Mouse (Mus musculus): ENCODE results near the gene Gadd45gip1. TPM values are rescaled to one million over a fixed set of nuclear protein-coding genes. Genes with fewer than 3 reads are reported as not detected.

The Gadd45gip1 gene
- polyA plus RNA-seq (2012; rRNA removed) = 24.2 and 41.0 TPM in 2 replicates

DNA sequence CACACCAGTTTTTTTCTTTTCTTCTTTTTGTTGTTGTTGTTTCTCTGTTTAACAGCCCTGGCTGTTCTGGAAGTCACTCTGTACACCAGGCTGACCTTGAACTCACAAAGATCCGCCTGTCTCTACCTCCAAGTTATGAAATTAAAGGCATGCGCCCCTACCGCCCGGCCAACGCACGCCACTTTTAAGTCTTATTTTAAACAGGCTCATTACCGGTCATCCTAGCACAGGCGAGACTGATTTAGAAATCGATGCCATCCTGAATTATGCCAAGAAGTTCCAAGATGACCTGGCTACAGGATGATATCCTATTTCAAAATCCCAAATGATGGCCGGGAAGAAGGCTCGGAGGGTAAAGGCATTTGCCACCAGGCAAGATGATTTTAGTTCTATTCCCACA, at the start of gene Gadd45gip1:
Gene Gadd45gip1 (plus strand): TSS at position 33 of the 400 bp plus-strand sequence.
- Histone ChIP-seq H3K27me3 (replicated peaks; ENCODE audit: control insufficient read depth, insufficient read depth, low read length) (no peaks in the 10 kb centered on the region), H3K4me1 (ENCODE audit: control insufficient read depth, insufficient read depth, low read length) (peaks cover 7% of the 10 kb centered on the region; the same call in 1 of the 2 replicates), H3K4me3 (ENCODE audit: insufficient read depth, low read depth, low read length) (peak within 1 kb of the TSS; percentile 100), H3K27ac (ENCODE audit: insufficient read depth, low read depth, low read length) (peak within 1 kb of the TSS; percentile 89), H3K36me3 (ENCODE audit: control insufficient read depth, insufficient read depth, low read length) (no peaks in the 10 kb centered on the region; the same call in 1 of the 2 replicates)
- 65% methylated on average over 11 of the region's 11 CpGs for WGBS
- TF ChIP-seq POLR2A (IDR thresholded peaks at IDR 0.05; ENCODE audit: low read depth, low read length) (no peak), CTCF (conservative IDR thresholded peaks at IDR 0.05; ENCODE audit: insufficient read depth, insufficient read length, low read depth, low read length) (0 out of 2 replicates have a peak, but pooled peaks have one; percentile 25)
- DNase-seq = peak; percentile 36

GRCm38 (mm10) chr8:84781686-84782505, 49.4 kb upstream of the Gadd45gip1 start:
- H3K4me3 ChIP-seq (ENCODE audit: insufficient read depth, low read depth, low read length) = no peak overlapping the region
- no peak overlapping the region for H3K27ac ChIP-seq (ENCODE audit: insufficient read depth, low read depth, low read length)
- no peak for DNase-seq
- peaks cover 10% of the 10 kb centered on the region; the same call in 1 of the 2 replicates for H3K4me1 ChIP-seq (ENCODE audit: control insufficient read depth, insufficient read depth, low read length)
- no peaks in the 10 kb centered on the region for H3K36me3 ChIP-seq (ENCODE audit: control insufficient read depth, insufficient read depth, low read length)
- TF ChIP-seq POLR2A (IDR thresholded peaks at IDR 0.05; ENCODE audit: low read depth, low read length) (no peak), CTCF (conservative IDR thresholded peaks at IDR 0.05; ENCODE audit: insufficient read depth, insufficient read length, low read depth, low read length) (no peak)
- 58% methylated on average over 5 of the region's 5 CpGs for WGBS
- no peaks in the 10 kb centered on the region for H3K27me3 ChIP-seq (replicated peaks; ENCODE audit: control insufficient read depth, insufficient read depth, low read length)

- WGBS = 68% methylated on average over 10 of the region's 10 CpGs
- Histone ChIP-seq H3K4me3 (ENCODE audit: insufficient read depth, low read depth, low read length) (no peak overlapping the region), H3K27me3 (replicated peaks; ENCODE audit: control insufficient read depth, insufficient read depth, low read length) (no peaks in the 10 kb centered on the region), H3K27ac (ENCODE audit: insufficient read depth, low read depth, low read length) (no peak overlapping the region), H3K36me3 (ENCODE audit: control insufficient read depth, insufficient read depth, low read length) (no peaks in the 10 kb centered on the region), H3K4me1 (ENCODE audit: control insufficient read depth, insufficient read depth, low read length) (peaks cover 10% of the 10 kb centered on the region; the same call in 1 of the 2 replicates)
- TF ChIP-seq CTCF (conservative IDR thresholded peaks at IDR 0.05; ENCODE audit: insufficient read depth, insufficient read length, low read depth, low read length) (no peak), POLR2A (IDR thresholded peaks at IDR 0.05; ENCODE audit: low read depth, low read length) (no peak)
- DNase-seq = no peak
These were observed 48.6 kb upstream of the Gadd45gip1 start for GRCm38 (mm10) chr8:84782680-84783079.

GRCm38 (mm10) chr8:84783198-84783918, 48.0 kb upstream of the Gadd45gip1 start:
- 68% methylated on average over 11 of the region's 11 CpGs for WGBS
- no peaks in the 10 kb centered on the region for H3K27me3 ChIP-seq (replicated peaks; ENCODE audit: control insufficient read depth, insufficient read depth, low read length)
- no peak for TF ChIP-seq CTCF (conservative IDR thresholded peaks at IDR 0.05; ENCODE audit: insufficient read depth, insufficient read length, low read depth, low read length)
- TF ChIP-seq POLR2A (IDR thresholded peaks at IDR 0.05; ENCODE audit: low read depth, low read length) = no peak
- H3K4me1 ChIP-seq (ENCODE audit: control insufficient read depth, insufficient read depth, low read length) = peaks cover 13% of the 10 kb centered on the region; the same call in 1 of the 2 replicates
- no peak overlapping the region for H3K27ac ChIP-seq (ENCODE audit: insufficient read depth, low read depth, low read length)
- no peak for DNase-seq
- H3K36me3 ChIP-seq (ENCODE audit: control insufficient read depth, insufficient read depth, low read length) = no peaks in the 10 kb centered on the region
- H3K4me3 ChIP-seq (ENCODE audit: insufficient read depth, low read depth, low read length) = no peak overlapping the region

DNA sequence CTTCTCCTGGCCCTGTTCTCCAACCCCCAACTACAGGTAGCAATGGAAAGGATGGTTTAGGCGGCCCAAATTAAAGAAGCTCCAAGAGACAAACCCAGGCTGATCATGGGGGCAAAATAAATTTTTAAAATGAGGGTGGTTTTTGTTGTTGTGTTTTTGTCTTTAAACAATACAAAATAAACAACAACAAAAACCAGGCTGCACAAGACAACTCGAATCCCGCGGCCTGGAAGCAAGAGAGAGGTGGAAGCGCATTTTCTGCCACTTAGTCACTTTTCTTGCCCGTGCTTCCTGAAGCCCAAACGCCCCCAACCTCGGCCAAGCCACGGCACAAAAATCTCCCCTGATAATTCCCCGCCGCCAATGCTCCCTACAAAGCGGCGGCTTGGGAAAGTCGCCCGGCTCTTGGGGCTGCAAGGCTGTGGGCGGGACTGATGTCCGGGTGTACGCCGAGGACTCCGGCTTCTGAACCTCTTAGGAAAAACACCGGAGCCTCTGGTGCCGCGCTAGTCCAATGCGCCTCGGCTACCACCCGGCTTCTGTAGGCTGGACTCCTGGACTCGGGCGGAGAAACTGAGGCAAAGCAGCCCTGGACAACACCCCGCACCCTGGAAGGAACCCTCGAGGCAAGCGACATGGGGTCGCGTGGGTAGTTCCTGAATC, 47.3 kb upstream of the Gadd45gip1 start:
- Histone ChIP-seq H3K36me3 (ENCODE audit: control insufficient read depth, insufficient read depth, low read length) (no peaks in the 10 kb centered on the region), H3K4me3 (ENCODE audit: insufficient read depth, low read depth, low read length) (no peak overlapping the region), H3K27me3 (replicated peaks; ENCODE audit: control insufficient read depth, insufficient read depth, low read length) (no peaks in the 10 kb centered on the region), H3K27ac (ENCODE audit: insufficient read depth, low read depth, low read length) (no peak overlapping the region), H3K4me1 (ENCODE audit: control insufficient read depth, insufficient read depth, low read length) (peaks cover 13% of the 10 kb centered on the region; the same call in 1 of the 2 replicates)
- DNase-seq = peak; percentile 30
- WGBS = 22% methylated on average over 33 of the region's 33 CpGs
- TF ChIP-seq POLR2A (IDR thresholded peaks at IDR 0.05; ENCODE audit: low read depth, low read length) (no peak), CTCF (conservative IDR thresholded peaks at IDR 0.05; ENCODE audit: insufficient read depth, insufficient read length, low read depth, low read length) (no peak)

DNA sequence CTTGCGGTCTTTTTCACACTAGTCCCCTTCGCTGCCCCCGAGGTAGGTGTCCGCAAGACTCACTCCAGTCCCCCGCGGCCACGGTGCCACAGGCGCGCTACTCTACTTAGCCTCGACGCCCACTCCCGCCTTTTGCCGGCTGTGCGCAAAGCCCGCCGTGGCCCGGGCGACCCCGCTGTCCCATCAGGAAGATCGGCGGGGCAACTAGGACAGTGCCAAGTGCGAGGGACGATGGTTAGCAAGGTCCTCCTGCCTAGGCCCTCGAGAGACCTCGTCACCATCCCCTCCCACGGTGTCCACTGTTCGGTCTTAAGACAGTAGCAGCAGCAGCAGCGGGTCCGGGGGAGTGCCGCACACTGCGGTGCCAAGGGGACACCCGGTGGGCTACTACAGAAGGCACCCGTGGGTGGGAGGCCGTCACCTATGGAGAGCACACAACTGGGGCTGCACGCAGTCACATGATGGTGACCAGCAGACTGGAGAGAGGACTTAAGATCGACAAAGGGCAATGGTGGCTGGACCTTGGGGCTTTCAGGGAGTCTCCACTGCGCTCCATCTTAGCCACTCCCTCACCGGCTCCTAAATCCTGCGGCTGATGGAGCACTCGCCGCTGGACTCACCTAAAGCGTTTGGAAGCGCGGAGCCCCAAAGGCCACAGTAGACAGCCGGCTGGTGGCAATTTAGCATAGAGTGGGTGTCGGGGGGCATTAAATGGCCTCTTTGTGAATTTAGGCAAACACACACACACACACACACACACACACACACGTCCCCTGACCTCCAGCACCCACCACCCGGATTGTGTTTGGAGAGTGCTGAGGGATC, 46.4 kb upstream of the Gadd45gip1 start:
- Histone ChIP-seq H3K4me1 (ENCODE audit: control insufficient read depth, insufficient read depth, low read length) (peaks cover 17% of the 10 kb centered on the region), H3K36me3 (ENCODE audit: control insufficient read depth, insufficient read depth, low read length) (no peaks in the 10 kb centered on the region), H3K27ac (ENCODE audit: insufficient read depth, low read depth, low read length) (no peak overlapping the region), H3K4me3 (ENCODE audit: insufficient read depth, low read depth, low read length) (no peak overlapping the region), H3K27me3 (replicated peaks; ENCODE audit: control insufficient read depth, insufficient read depth, low read length) (no peaks in the 10 kb centered on the region)
- no peak for DNase-seq
- TF ChIP-seq POLR2A (IDR thresholded peaks at IDR 0.05; ENCODE audit: low read depth, low read length) (no peak), CTCF (conservative IDR thresholded peaks at IDR 0.05; ENCODE audit: insufficient read depth, insufficient read length, low read depth, low read length) (no peak)
- 29% methylated on average over 48 of the region's 48 CpGs for WGBS
